Comparison of ENCODE assay signal across 21 mouse cellular contexts in the genomic region with DNA sequence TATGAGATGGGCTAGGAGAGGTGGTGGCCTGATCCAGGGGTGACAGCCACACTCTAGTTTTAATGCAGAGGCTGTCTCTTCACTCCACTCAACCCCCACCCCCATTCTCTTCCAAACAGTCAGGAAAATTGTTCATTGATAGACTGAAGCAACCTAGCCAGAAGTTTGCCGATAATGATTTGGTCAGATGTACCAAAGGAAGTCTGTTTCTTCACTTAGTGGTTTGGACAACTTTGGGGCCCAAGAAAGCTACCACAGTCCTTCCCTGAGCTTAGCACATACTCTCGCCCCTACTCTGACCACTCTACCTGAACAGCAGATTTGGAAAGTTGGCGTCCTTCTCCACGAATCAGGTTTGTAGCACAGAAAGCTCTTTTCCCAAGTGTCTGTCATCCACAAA.
"Had no signal": no experiment of that assay in that cellular context is flagged by ENCODE, and none has a peak within 500 bp of the region (broad histone marks: within the 10 kb centered on the region; RNA-seq: fewer than 3 reads in every experiment).

No protein-coding gene starts in this region.

- H3K27me3 ChIP-seq: limb, embryonic 13.5 days; liver, embryonic 12.5 days; liver, embryonic 15.5 days; lung, embryonic 15.5 days; midbrain, embryonic 12.5 days; midbrain, embryonic 15.5 days; neural tube, embryonic 12.5 days; neural tube, embryonic 15.5 days had no signal

- H3K4me3 ChIP-seq: limb, embryonic 13.5 days; liver, embryonic 12.5 days; liver, embryonic 15.5 days; lung, embryonic 15.5 days; midbrain, embryonic 12.5 days; midbrain, embryonic 15.5 days; neural tube, embryonic 12.5 days; neural tube, embryonic 15.5 days had no signal

- ATAC-seq: midbrain, embryonic 15.5 days had no signal

- H3K27ac ChIP-seq: limb, embryonic 13.5 days; liver, embryonic 12.5 days; liver, embryonic 15.5 days; lung, embryonic 15.5 days; midbrain, embryonic 12.5 days; midbrain, embryonic 15.5 days; neural tube, embryonic 12.5 days; neural tube, embryonic 15.5 days; stomach, postnatal 0 days had no signal

- H3K36me3 ChIP-seq: limb, embryonic 13.5 days; liver, embryonic 12.5 days; liver, embryonic 15.5 days; lung, embryonic 15.5 days; midbrain, embryonic 12.5 days; midbrain, embryonic 15.5 days; neural tube, embryonic 12.5 days; neural tube, embryonic 15.5 days had no signal

- H3K4me1 ChIP-seq: limb, embryonic 13.5 days; liver, embryonic 12.5 days; lung, embryonic 15.5 days; midbrain, embryonic 12.5 days; midbrain, embryonic 15.5 days; neural tube, embryonic 12.5 days; neural tube, embryonic 15.5 days had no signal

- H3K9me3 ChIP-seq: limb, embryonic 13.5 days; liver, embryonic 12.5 days; liver, embryonic 15.5 days; lung, embryonic 15.5 days; midbrain, embryonic 12.5 days; midbrain, embryonic 15.5 days; neural tube, embryonic 12.5 days; neural tube, embryonic 15.5 days had no signal

- H3K4me2 ChIP-seq: limb, embryonic 13.5 days; liver, embryonic 12.5 days; liver, embryonic 15.5 days; lung, embryonic 15.5 days; midbrain, embryonic 12.5 days; midbrain, embryonic 15.5 days; neural tube, embryonic 12.5 days; neural tube, embryonic 15.5 days had no signal

- DNase-seq: kidney, adult 8-10 months; kidney, postnatal 14 days; left cerebral cortex, postnatal 4 days; liver; lung, adult 18-20 months; lung, postnatal 10 days; lung, postnatal 36 days; right cerebral cortex, adult 18-20 months; right cerebral cortex, postnatal 14 days; right cerebral cortex, postnatal 4 days; thymus, adult 2 months; thymus, postnatal 14 days had no signal

- H3K9ac ChIP-seq: limb, embryonic 13.5 days; liver, embryonic 12.5 days; liver, embryonic 15.5 days; lung, embryonic 15.5 days; midbrain, embryonic 12.5 days; midbrain, embryonic 15.5 days; neural tube, embryonic 12.5 days; neural tube, embryonic 15.5 days had no signal
